Mouse (Mus musculus) hindbrain, embryonic 16.5 days (tissue): ENCODE data around the gene Acot10. TPM values are rescaled to one million over a fixed set of nuclear protein-coding genes. Genes with fewer than 3 reads are reported as not detected.

Experiments
- ATAC-seq: fragments of 200-750 bp; cut with Nextera tagmentation; 2 replicates; pipeline ENCODE4 v1.8.0; 2017; ENCODE audit warnings: moderate TSS enrichment, moderate library complexity
- H3K27ac ChIP-seq: fragments of 300-500 bp; sonication (generic); 2 replicates; pipeline ENCODE4 v1.5.1; 2014; ENCODE audit warnings: low read depth, mild to moderate bottlenecking, control low read depth, low read length, moderate library complexity
- H3K27me3 ChIP-seq: fragments of 300-500 bp; sonication (generic); replicated peaks from 2 replicates; pipeline ENCODE4 v1.6.1; 2014; ENCODE audit warnings: low read length; ENCODE audit not compliant: control insufficient read depth, insufficient read depth
- H3K36me3 ChIP-seq: fragments of 300-500 bp; sonication (generic); 2 replicates; pipeline ENCODE4 v1.6.1; 2014; ENCODE audit warnings: mild to moderate bottlenecking, low read length, moderate library complexity, mixed read lengths; ENCODE audit not compliant: control insufficient read depth, insufficient read depth
- H3K4me1 ChIP-seq: fragments of 300-500 bp; sonication (generic); 2 replicates; pipeline ENCODE4 v1.6.1; 2014; ENCODE audit warnings: low read depth, low read length; ENCODE audit not compliant: control insufficient read depth, insufficient read depth
- H3K4me2 ChIP-seq: fragments of 300-500 bp; sonication (generic); 2 replicates; pipeline ENCODE4 v1.6.1; 2014; ENCODE audit warnings: mild to moderate bottlenecking, low read length, control low read depth, moderate library complexity
- H3K4me3 ChIP-seq: fragments of 300-500 bp; sonication (generic); 2 replicates; pipeline ENCODE4 v1.5.1; 2014; ENCODE audit warnings: mild to moderate bottlenecking, low read length, control low read depth, moderate library complexity
- H3K9ac ChIP-seq: fragments of 300-500 bp; sonication (generic); 2 replicates; pipeline ENCODE4 v1.6.1; 2014; ENCODE audit warnings: low read depth, mild to moderate bottlenecking, control low read depth, low read length, moderate library complexity
- H3K9me3 ChIP-seq: fragments of 300-500 bp; sonication (generic); 2 replicates; pipeline ENCODE4 v1.6.1; 2014; ENCODE audit warnings: mild to moderate bottlenecking, low read length, moderate library complexity; ENCODE audit not compliant: control insufficient read depth
- WGBS: fragments of 180-500 bp; shearing (Covaris S2); extraction: QIAGEN DNeasy Blood & Tissue Kit; methylation state at CpG from one replicate; pipeline ENCODE4 v1.1.7; 2014; 5-methylcytosine and 5-hydroxymethylcytosine counted together
- polyA plus RNA-seq: library from polyadenylated mRNA; unstranded; fragments of >200 nt; fragmentation: Nextera tagmentation; extraction: Ambion mirVana; gene quantifications from 2 replicates; pipeline ENCODE4 v1.2.1, GENCODE M21; 2015

Acot10 gene
- polyA plus RNA-seq, 1 experiment from 2014 or later, result 0.48 TPM

GRCm38 (mm10) chr15:20639155-20639554 is 27.4 kb downstream of the Acot10 start:
- Histone ChIP-seq H3K36me3 (no peaks in the 10 kb centered on the region), H3K27ac (no peak overlapping the region), H3K9ac (no peak overlapping the region), H3K4me1 (no peaks in the 10 kb centered on the region), H3K27me3 (no peaks in the 10 kb centered on the region), H3K9me3 (no peaks in the 10 kb centered on the region), H3K4me2 (no peak overlapping the region), H3K4me3 (no peak overlapping the region)
- ATAC-seq, result peak; percentile 65; the same call in 1 of the 2 replicates
- 51% methylated on average over 2 of the region's 2 CpGs for WGBS

GRCm38 (mm10) chr15:20634593-20634992 is 32.0 kb downstream of the Acot10 start:
- 60% methylated on average over 2 of the region's 2 CpGs for WGBS
- Histone ChIP-seq H3K27me3 (no peaks in the 10 kb centered on the region), H3K4me3 (no peak overlapping the region), H3K4me2 (no peak overlapping the region), H3K36me3 (no peaks in the 10 kb centered on the region), H3K27ac (no peak overlapping the region), H3K9ac (no peak overlapping the region), H3K9me3 (no peaks in the 10 kb centered on the region), H3K4me1 (no peaks in the 10 kb centered on the region)
- ATAC-seq, result no peak

Other genes with a start within 250 kb of the Acot10 start
- 11.0 and 12.9 TPM in 2 replicates for gene Cdh12, start 217.5 kb downstream of the Acot10 start, polyA plus RNA-seq